Mouse (Mus musculus) C2C12 (cell line): ENCODE results near the gene Anks1b.

ENCODE experiments used
- CTCF ChIP-seq: IDR thresholded peaks from one replicate; pipeline ENCODE4 v1.5.1; 2011; ENCODE audit not compliant: control insufficient read depth, insufficient read depth, insufficient read length
- MAX ChIP-seq: IDR thresholded peaks from one replicate; pipeline ENCODE4 v1.6.1; 2011; ENCODE audit warnings: mild to moderate bottlenecking, control low read depth
- MYOG ChIP-seq: IDR thresholded peaks from one replicate; pipeline ENCODE4 v1.6.1; 2011; ENCODE audit not compliant: control insufficient read depth, insufficient read length; ENCODE audit errors: extremely low read depth
- USF1 ChIP-seq: IDR thresholded peaks from one replicate; pipeline ENCODE4 v1.6.1; 2011; ENCODE audit warnings: low read depth, mild to moderate bottlenecking, control low read depth, moderate library complexity

- no peak for TF ChIP-seq CTCF
- no peak for TF ChIP-seq MYOG
- TF ChIP-seq USF1 = no peak
- no peak for TF ChIP-seq MAX
Observed at GRCm38 (mm10) chr10:90990340-90990739, 1117.0 kb downstream of the Anks1b start.
